ENCODE assay signal across 23 mouse cellular contexts in genomic region chr1:134580796-134581195, GRCm38 (mm10). TPM values are rescaled to one million over a fixed set of nuclear protein-coding genes. Genes with fewer than 3 reads are reported as not detected.
"Had no signal": no experiment of that assay in that cellular context is flagged by ENCODE, and none has a peak within 500 bp of the region (broad histone marks: within the 10 kb centered on the region; RNA-seq: fewer than 3 reads in every experiment).

No protein-coding gene starts in this region.

- H3K27ac ChIP-seq: lung, embryonic 15.5 days; macrophage; midbrain, embryonic 13.5 days; midbrain, embryonic 15.5 days; neural tube, embryonic 12.5 days; stomach, embryonic 15.5 days; stomach, postnatal 0 days had no signal

- DNase-seq: lung, adult 2 months; lung, postnatal 14 days; lung, postnatal 36 days; right cerebral cortex, postnatal 14 days; thymus, adult 2 months; thymus, postnatal 25 days; thymus, postnatal 4 days had no signal

- H3K4me3 ChIP-seq: lung, embryonic 15.5 days; megakaryocyte, embryonic 14.5 days; midbrain, embryonic 13.5 days; midbrain, embryonic 15.5 days; neural tube, embryonic 12.5 days; stomach, embryonic 15.5 days had no signal

- H3K4me2 ChIP-seq: lung, embryonic 15.5 days; midbrain, embryonic 11.5 days; midbrain, embryonic 13.5 days; midbrain, embryonic 15.5 days; neural tube, embryonic 12.5 days; stomach, embryonic 15.5 days had no signal

- H3K9ac ChIP-seq: lung, embryonic 15.5 days; midbrain, embryonic 13.5 days; midbrain, embryonic 15.5 days; neural tube, embryonic 12.5 days; stomach, embryonic 15.5 days had no signal

- H3K9me3 ChIP-seq: lung, embryonic 15.5 days; megakaryocyte, embryonic 14.5 days; midbrain, embryonic 13.5 days; midbrain, embryonic 15.5 days; neural tube, embryonic 12.5 days; stomach, embryonic 15.5 days had no signal

- H3K27me3 ChIP-seq: lung, embryonic 15.5 days; megakaryocyte, embryonic 14.5 days; midbrain, embryonic 13.5 days; midbrain, embryonic 15.5 days; neural tube, embryonic 12.5 days; stomach, embryonic 15.5 days had no signal

- H3K4me1 ChIP-seq: midbrain, embryonic 15.5 days had no signal

- ATAC-seq: lung, postnatal 0 days; midbrain, embryonic 13.5 days; midbrain, embryonic 15.5 days had no signal

- H3K36me3 ChIP-seq: midbrain, embryonic 15.5 days; stomach, embryonic 15.5 days had no signal

RNA-seq across cellular contexts. Expression of gene Mgat4e, which starts 31.3 kb away (rescaled TPM):
- total RNA-seq: megakaryocyte progenitor cell, adult 5-6 weeks; midbrain, postnatal 0 days; monocyte, adult 5-6 weeks; neutrophil, adult 5-6 weeks had no signal
- polyA plus RNA-seq: lung, adult 2 months; lung, embryonic 15.5 days; lung, postnatal 0 days; macrophage; midbrain, embryonic 11.5 days; midbrain, embryonic 13.5 days; midbrain, embryonic 15.5 days; midbrain, postnatal 0 days; neural tube, embryonic 12.5 days; neural tube, embryonic 14.5 days; spleen, adult 2 months; stomach, embryonic 15.5 days; stomach, postnatal 0 days; thymus, adult 2 months had no signal
